In the genomic region with DNA sequence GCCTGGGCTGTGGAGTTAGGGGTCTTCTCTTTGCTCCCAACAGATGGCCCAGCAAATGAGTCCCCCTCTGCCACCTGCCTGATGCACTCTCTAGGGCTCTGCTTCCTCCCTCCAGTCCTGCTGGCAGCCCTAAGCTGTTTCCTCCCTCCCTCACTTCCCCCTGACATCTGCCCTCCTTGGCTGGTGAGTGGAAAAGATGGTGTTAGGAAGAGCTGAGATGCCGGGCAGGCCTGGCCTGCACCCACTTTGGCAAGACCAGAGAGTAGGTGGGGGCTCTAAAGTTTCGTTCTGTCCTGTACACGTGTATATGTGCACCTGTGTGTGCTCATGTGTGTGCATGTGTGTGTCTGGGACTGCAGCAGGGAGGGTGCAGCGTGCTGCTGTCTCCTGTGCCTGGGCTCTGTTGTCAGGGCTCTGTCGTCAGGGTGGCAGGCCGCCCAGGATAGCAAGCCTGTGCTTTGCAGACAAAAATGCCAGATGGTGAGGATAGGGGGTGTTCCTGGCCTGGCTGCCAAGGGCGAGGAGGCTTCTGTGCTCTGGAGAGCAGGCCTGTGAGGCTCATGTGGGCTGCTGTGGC, we compare ENCODE assay signal across 8 mouse cellular contexts.
DNase-seq lines count a peak whose midpoint lies in the region; ATAC-seq and TF ChIP-seq lines count a peak whose summit lies in the region.

No protein-coding gene starts in this region.

- intact Hi-C loops in heart, postnatal 10 days (cut with DNase I) = no loop called here

- ATAC-seq in forebrain, postnatal 0 days = peak; percentile 96
- peak; percentile 91 for ATAC-seq in midbrain, embryonic 14.5 days (ENCODE audit: low FRiP score, low TSS enrichment)
- peak; percentile 47; the same call in 1 of the 2 replicates for ATAC-seq in stomach, postnatal 0 days (ENCODE audit: low FRiP score, low TSS enrichment)

- no peak overlapping the region for H3K4me2 ChIP-seq in forebrain, postnatal 0 days (ENCODE audit: low read depth)
- H3K4me2 ChIP-seq in midbrain, embryonic 14.5 days (ENCODE audit: low read length) = no peak overlapping the region; the same call in 1 of the 2 replicates
- H3K4me2 ChIP-seq in stomach, postnatal 0 days (replicated peaks; ENCODE audit: low read depth) = no peak overlapping the region

- no peaks in the 10 kb centered on the region for H3K36me3 ChIP-seq in forebrain, postnatal 0 days (ENCODE audit: insufficient read depth)
- no peaks in the 10 kb centered on the region for H3K36me3 ChIP-seq in midbrain, embryonic 14.5 days (ENCODE audit: control insufficient read depth, insufficient read depth, low read length)
- no peaks in the 10 kb centered on the region for H3K36me3 ChIP-seq in stomach, postnatal 0 days (ENCODE audit: control insufficient read depth, insufficient read depth, low read length)
- H3K36me3 ChIP-seq in kidney, adult 2 months (ENCODE audit: control insufficient read depth, insufficient read depth, low read length) = no peaks in the 10 kb centered on the region

- peak overlapping the region; percentile 37; the same call in 1 of the 2 replicates for H3K9ac ChIP-seq in forebrain, postnatal 0 days
- peak overlapping the region; percentile 21; the same call in 1 of the 2 replicates for H3K9ac ChIP-seq in midbrain, embryonic 14.5 days (replicated peaks; ENCODE audit: low read length)
- no peak overlapping the region for H3K9ac ChIP-seq in stomach, postnatal 0 days (ENCODE audit: low read length)

- DNase-seq in lung, adult 18-20 months = peak; percentile 5
- no peak for DNase-seq in lung, adult 2 months
- peak; percentile 95 for DNase-seq in forebrain, postnatal 0 days
- peak; percentile 88 to 89 for DNase-seq in heart, postnatal 10 days
- DNase-seq in left cerebral cortex, adult 18-20 months (ENCODE audit: low spot score in 2 of 2) = peak; percentile 87 to 94
- peak; percentile 82 for DNase-seq in midbrain, embryonic 14.5 days
- peak; percentile 37 for DNase-seq in stomach, postnatal 0 days (ENCODE audit: low spot score)
- no peak for DNase-seq in kidney, adult 2 months

- H3K4me3 ChIP-seq in lung, adult 2 months (replicated peaks; ENCODE audit: extremely low read depth, low read depth, low read length) = no peak overlapping the region
- no peak overlapping the region for H3K4me3 ChIP-seq in forebrain, postnatal 0 days (ENCODE audit: low read depth, low read length)
- H3K4me3 ChIP-seq in midbrain, embryonic 14.5 days (replicated peaks; ENCODE audit: low read depth, low read length) = no peak overlapping the region
- H3K4me3 ChIP-seq in stomach, postnatal 0 days (ENCODE audit: low read depth, low read length) = no peak overlapping the region
- no peak overlapping the region for H3K4me3 ChIP-seq in kidney, adult 2 months (ENCODE audit: insufficient read depth, low read depth, low read length)

- H3K27me3 ChIP-seq in forebrain, postnatal 0 days (ENCODE audit: insufficient read depth, low read length) = no peaks in the 10 kb centered on the region
- no peaks in the 10 kb centered on the region for H3K27me3 ChIP-seq in midbrain, embryonic 14.5 days (ENCODE audit: control insufficient read depth, insufficient read depth, low read length)
- H3K27me3 ChIP-seq in stomach, postnatal 0 days (ENCODE audit: control insufficient read depth, insufficient read depth, low read length) = no peaks in the 10 kb centered on the region
- H3K27me3 ChIP-seq in kidney, adult 2 months (replicated peaks; ENCODE audit: control insufficient read depth, insufficient read depth, low read length) = no peaks in the 10 kb centered on the region

- H3K27ac ChIP-seq in forebrain, postnatal 0 days (ENCODE audit: low read depth, low read length) = peak overlapping the region; percentile 93
- peak overlapping the region; percentile 89 for H3K27ac ChIP-seq in midbrain, embryonic 14.5 days (replicated peaks; ENCODE audit: low read depth, low read length)
- H3K27ac ChIP-seq in stomach, postnatal 0 days (replicated peaks) = peak overlapping the region; percentile 40; the same call in 1 of the 2 replicates
- no peak overlapping the region for H3K27ac ChIP-seq in kidney, adult 2 months (ENCODE audit: insufficient read depth, low read depth, low read length)

- TF ChIP-seq CTCF in lung, adult 2 months (IDR thresholded peaks at IDR 0.05; ENCODE audit: insufficient read depth, low read length) = no peak
- TF ChIP-seq CTCF in forebrain, postnatal 0 days (IDR thresholded peaks at IDR 0.05; ENCODE audit: low read depth) = peak; percentile 47
- TF ChIP-seq CTCF in stomach, postnatal 0 days (IDR thresholded peaks at IDR 0.05; ENCODE audit: low read depth) = no peak
- no peak for TF ChIP-seq CTCF in kidney, adult 2 months (conservative IDR thresholded peaks at IDR 0.05; ENCODE audit: insufficient read depth, insufficient read length, low read depth, low read length)

- WGBS in lung, adult 2 months = 37% methylated on average over 7 of the region's 7 CpGs
- 9% methylated on average over 7 of the region's 7 CpGs for WGBS in forebrain, postnatal 0 days
- 14% methylated on average over 7 of the region's 7 CpGs for whole genome bisulfite sequencing in midbrain, embryonic 14.5 days
- WGBS in stomach, postnatal 0 days = 31% methylated on average over 7 of the region's 7 CpGs
- WGBS in kidney, adult 2 months = 52% methylated on average over 7 of the region's 7 CpGs

- TF ChIP-seq EP300 in stomach, postnatal 0 days (optimal IDR thresholded peaks at IDR 0.05) = no peak

- H3K4me1 ChIP-seq in lung, adult 2 months (ENCODE audit: control insufficient read depth, insufficient read depth, low read length) = no peaks in the 10 kb centered on the region
- peaks cover 20% of the 10 kb centered on the region for H3K4me1 ChIP-seq in forebrain, postnatal 0 days (ENCODE audit: insufficient read depth)
- H3K4me1 ChIP-seq in midbrain, embryonic 14.5 days (ENCODE audit: control insufficient read depth, insufficient read depth, low read length) = peaks cover 28% of the 10 kb centered on the region
- no peaks in the 10 kb centered on the region for H3K4me1 ChIP-seq in stomach, postnatal 0 days (replicated peaks; ENCODE audit: control insufficient read depth, insufficient read depth)
- H3K4me1 ChIP-seq in kidney, adult 2 months (ENCODE audit: control insufficient read depth, insufficient read depth, low read length) = no peaks in the 10 kb centered on the region

- H3K9me3 ChIP-seq in forebrain, postnatal 0 days (ENCODE audit: low read length) = no peaks in the 10 kb centered on the region
- H3K9me3 ChIP-seq in midbrain, embryonic 14.5 days (ENCODE audit: control insufficient read depth, low read length) = peaks cover 2% of the 10 kb centered on the region; the same call in 1 of the 2 replicates
- no peaks in the 10 kb centered on the region for H3K9me3 ChIP-seq in stomach, postnatal 0 days (ENCODE audit: control insufficient read depth, low read length)

- no peak for TF ChIP-seq POLR2A in lung, adult 2 months (IDR thresholded peaks at IDR 0.05; ENCODE audit: borderline replicate concordance, extremely low read depth, low read depth, low read length)
- no peak for TF ChIP-seq POLR2A in kidney, adult 2 months (IDR thresholded peaks at IDR 0.05; ENCODE audit: low read depth, low read length)

Comparison
In these comparisons a context has a peak if more than half of its experiments do, and no peak if none do; other contexts are left out.
1. DNase-seq: peak in lung, adult 18-20 months (2 of 2), forebrain, postnatal 0 days (single experiment), heart, postnatal 10 days (2 of 2), left cerebral cortex, adult 18-20 months (2 of 2), midbrain, embryonic 14.5 days (single experiment) and stomach, postnatal 0 days (single experiment); none in lung, adult 2 months (single experiment) and kidney, adult 2 months (single experiment).
2. Peak in every context shown above with its lines, with median percentiles within 50 percentile points of each other: ATAC-seq.